Mouse (Mus musculus): ENCODE data around the gene Phykpl.

GRCm38 (mm10) chr11:51544413-51544812 is 40.1 kb upstream of the Phykpl start:
- TF ChIP-seq CTCF (IDR thresholded peaks at IDR 0.05; ENCODE audit: low read depth) (no peak), EP300 (IDR thresholded peaks at IDR 0.05; ENCODE audit: low read depth) (no peak)

All from heart, postnatal 0 days (tissue).